Mouse (Mus musculus): ENCODE data around the gene Hoxa5. TPM values are rescaled to one million over a fixed set of nuclear protein-coding genes. Genes with fewer than 3 reads are reported as not detected.

Gene Hoxa5
- polyA plus RNA-seq, 1 experiment, result 0.06 TPM

DNA sequence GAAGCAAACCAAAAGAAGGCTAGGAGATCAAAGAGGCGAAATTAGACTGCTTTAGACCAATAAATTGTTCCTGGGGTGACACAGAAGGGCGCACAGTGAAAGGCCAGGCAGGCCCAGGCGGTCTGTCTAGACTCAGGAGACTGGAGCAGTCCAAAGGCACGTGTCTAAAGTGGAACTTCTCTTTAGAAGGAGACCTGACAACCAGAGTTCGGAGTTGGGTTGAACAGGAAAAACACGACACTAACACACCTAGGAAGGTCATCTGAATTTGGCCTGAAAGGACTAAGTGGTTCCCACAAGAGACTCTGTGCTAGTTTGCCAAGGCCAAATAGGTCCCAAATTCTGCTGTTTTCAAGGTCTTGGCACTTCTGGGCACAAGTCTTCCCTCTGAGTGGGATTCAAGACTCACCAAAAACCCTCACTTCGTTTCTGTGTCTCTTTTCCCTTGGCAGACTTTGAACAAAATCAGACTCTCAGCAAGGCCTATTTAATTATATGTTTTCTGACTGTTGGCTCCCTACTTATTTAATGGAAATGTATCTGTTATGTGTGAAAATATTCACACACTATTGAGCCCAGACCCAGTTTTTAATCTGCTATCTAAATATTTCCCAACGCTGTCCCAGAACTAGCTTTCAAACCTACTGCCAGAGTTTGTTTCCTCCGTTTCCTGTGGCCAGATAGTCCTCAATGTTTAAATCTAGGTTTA lies 15.0 kb upstream of the Hoxa5 start:
- TF ChIP-seq POLR2A (IDR thresholded peaks at IDR 0.05; ENCODE audit: control insufficient read depth, low read depth, low read length) (no peak), CTCF (IDR thresholded peaks at IDR 0.05; ENCODE audit: control insufficient read depth, insufficient read depth, insufficient replicate concordance, low read depth, low read length) (no peak)
- no peak overlapping the region for H3K27ac ChIP-seq (ENCODE audit: control insufficient read depth, insufficient read depth, low read depth, low read length)
- peaks cover 11% of the 10 kb centered on the region for H3K27me3 ChIP-seq (ENCODE audit: control insufficient read depth, insufficient read depth, low read length)
- H3K36me3 ChIP-seq (ENCODE audit: control insufficient read depth, insufficient read depth, low read length), result no peaks in the 10 kb centered on the region
- peaks cover 36% of the 10 kb centered on the region for H3K4me1 ChIP-seq (ENCODE audit: control insufficient read depth, insufficient read depth, low read length)
- no peak overlapping the region for H3K4me3 ChIP-seq (ENCODE audit: control insufficient read depth, low read depth, low read length)

DNA sequence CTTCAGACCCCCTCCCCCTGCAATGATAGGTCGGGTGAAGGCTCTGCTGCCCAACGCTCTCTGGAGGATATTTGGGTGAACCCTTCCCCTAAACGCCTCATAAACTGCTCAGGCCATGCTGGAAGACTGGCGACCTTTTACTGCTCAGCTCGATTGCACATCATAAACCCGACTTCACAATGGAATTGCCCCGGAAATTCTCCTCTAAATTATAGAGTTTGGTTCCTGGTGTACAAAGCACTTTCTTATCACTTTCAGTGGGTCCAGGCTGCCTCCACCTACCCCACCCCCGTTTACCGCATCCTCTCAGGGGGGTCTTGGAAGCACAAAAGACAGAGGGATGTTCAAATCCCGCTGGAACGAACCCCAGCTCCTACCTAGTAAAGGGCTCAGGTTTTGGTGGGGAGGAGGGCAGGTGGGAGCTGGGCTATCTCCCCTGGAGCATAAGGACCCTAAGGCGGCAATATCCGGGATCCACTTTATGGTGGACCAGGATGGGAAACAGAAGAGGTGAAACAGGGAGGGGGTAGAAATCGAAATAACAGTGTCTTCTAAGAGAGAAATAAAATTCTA lies 14.3 kb upstream of the Hoxa5 start:
- H3K27me3 ChIP-seq (ENCODE audit: control insufficient read depth, insufficient read depth, low read length), result peaks cover 9% of the 10 kb centered on the region
- TF ChIP-seq POLR2A (IDR thresholded peaks at IDR 0.05; ENCODE audit: control insufficient read depth, low read depth, low read length) (no peak), CTCF (IDR thresholded peaks at IDR 0.05; ENCODE audit: control insufficient read depth, insufficient read depth, insufficient replicate concordance, low read depth, low read length) (no peak)
- peaks cover 36% of the 10 kb centered on the region for H3K4me1 ChIP-seq (ENCODE audit: control insufficient read depth, insufficient read depth, low read length)
- no peak overlapping the region for H3K4me3 ChIP-seq (ENCODE audit: control insufficient read depth, low read depth, low read length)
- no peak overlapping the region for H3K27ac ChIP-seq (ENCODE audit: control insufficient read depth, insufficient read depth, low read depth, low read length)
- no peaks in the 10 kb centered on the region for H3K36me3 ChIP-seq (ENCODE audit: control insufficient read depth, insufficient read depth, low read length)

DNA sequence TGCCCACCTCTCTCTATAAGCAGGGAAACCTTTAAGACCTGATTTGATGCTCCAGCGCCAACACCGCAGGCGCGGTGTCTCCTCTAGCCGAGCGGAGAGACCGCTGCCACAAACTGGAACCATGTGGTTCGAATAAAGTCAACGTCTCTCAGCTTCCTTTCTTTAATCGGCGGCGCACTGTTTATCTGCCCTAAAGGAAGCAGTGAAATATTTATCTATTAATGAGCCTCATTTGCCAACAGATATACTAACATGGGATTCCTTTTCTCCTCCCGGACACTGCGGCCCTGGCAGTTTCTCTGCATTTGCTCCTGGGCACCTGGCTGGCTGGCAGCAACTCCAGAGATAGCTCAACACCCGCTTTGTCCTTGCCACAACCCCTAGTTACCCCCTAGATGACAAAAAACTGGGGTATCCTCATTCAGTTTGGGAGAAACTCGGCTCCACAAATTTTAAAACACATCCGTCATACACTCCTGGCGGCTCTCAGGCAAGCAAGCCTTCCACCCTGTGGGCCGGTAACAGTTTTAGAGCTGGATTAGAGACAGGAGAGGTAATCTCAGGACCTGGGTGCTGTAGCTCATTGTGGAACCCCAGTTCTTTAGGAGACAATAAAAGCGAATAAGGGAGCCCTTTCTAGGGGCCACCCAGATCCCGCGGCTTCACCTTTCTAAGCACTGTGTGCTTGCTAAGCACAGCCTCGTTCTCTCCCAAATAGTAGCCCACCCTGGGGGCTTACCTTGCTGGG lies 13.7 kb upstream of the Hoxa5 start:
- Histone ChIP-seq H3K4me3 (ENCODE audit: control insufficient read depth, low read depth, low read length) (peak overlapping the region; percentile 49; the same call in 1 of the 2 replicates), H3K36me3 (ENCODE audit: control insufficient read depth, insufficient read depth, low read length) (no peaks in the 10 kb centered on the region), H3K27me3 (ENCODE audit: control insufficient read depth, insufficient read depth, low read length) (peaks cover 9% of the 10 kb centered on the region), H3K4me1 (ENCODE audit: control insufficient read depth, insufficient read depth, low read length) (peaks cover 36% of the 10 kb centered on the region), H3K27ac (ENCODE audit: control insufficient read depth, insufficient read depth, low read depth, low read length) (no peak overlapping the region)
- TF ChIP-seq CTCF (IDR thresholded peaks at IDR 0.05; ENCODE audit: control insufficient read depth, insufficient read depth, insufficient replicate concordance, low read depth, low read length) (no peak), POLR2A (IDR thresholded peaks at IDR 0.05; ENCODE audit: control insufficient read depth, low read depth, low read length) (no peak)

DNA sequence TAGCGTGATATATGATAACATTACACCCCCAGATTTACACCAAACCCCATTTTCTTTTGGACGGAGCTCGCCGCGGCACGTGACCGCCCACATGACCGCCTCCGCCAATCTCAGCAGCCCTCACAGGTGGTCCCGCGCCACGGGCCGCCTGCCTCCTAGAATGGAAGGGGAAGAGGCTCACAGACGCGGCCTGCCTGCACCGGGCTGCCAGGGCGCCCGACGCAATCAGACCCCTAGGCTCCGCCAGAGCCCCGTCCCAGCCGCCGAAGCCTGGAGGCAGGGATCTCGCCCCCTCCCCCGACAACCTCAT lies 13.0 kb upstream of the Hoxa5 start:
- Histone ChIP-seq H3K27me3 (ENCODE audit: control insufficient read depth, insufficient read depth, low read length) (peaks cover 12% of the 10 kb centered on the region), H3K27ac (ENCODE audit: control insufficient read depth, insufficient read depth, low read depth, low read length) (no peak overlapping the region), H3K36me3 (ENCODE audit: control insufficient read depth, insufficient read depth, low read length) (no peaks in the 10 kb centered on the region), H3K4me1 (ENCODE audit: control insufficient read depth, insufficient read depth, low read length) (peaks cover 38% of the 10 kb centered on the region), H3K4me3 (ENCODE audit: control insufficient read depth, low read depth, low read length) (peak overlapping the region; percentile 49)
- no peak for TF ChIP-seq POLR2A (IDR thresholded peaks at IDR 0.05; ENCODE audit: control insufficient read depth, low read depth, low read length)
- no peak for TF ChIP-seq CTCF (IDR thresholded peaks at IDR 0.05; ENCODE audit: control insufficient read depth, insufficient read depth, insufficient replicate concordance, low read depth, low read length)

DNA sequence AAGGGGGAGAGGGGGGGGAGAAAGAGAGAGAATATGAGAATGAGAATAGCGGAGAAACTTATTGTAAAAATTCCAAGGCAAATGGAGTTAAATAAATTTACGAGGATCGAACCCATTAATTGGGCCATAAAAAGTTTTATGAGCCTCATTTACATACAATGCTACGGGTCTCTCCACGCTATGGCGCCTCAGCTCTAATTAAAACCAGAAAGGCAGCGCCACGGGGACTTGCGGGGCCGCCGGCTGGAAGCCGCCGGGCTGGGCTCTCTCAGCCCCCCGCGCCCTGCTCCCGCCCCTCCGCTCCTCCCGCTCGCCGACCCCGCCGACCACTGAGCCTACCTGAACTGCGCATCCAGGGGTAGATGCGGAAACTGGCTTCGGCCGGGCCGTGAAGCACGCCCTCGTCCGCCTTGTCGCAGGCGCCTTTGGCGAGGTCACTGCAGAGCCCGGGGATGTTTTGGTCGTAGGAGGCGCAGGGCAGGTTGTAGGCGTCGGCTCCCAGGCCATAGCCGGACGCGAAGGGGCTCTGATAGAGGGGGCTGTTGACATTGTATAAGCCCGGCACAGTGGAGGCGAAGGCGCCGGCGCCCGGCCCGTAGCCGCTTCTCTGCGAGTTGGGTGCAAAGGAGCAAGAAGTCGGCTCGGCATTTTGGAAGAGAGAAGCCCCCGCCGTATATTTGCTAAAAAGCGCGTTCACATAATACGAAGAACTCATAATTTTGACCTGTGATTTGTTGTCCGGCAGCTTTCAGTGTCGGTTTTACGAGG lies 12.5 kb upstream of the Hoxa5 start:
- peaks cover 12% of the 10 kb centered on the region for H3K27me3 ChIP-seq (ENCODE audit: control insufficient read depth, insufficient read depth, low read length)
- no peaks in the 10 kb centered on the region for H3K36me3 ChIP-seq (ENCODE audit: control insufficient read depth, insufficient read depth, low read length)
- H3K4me1 ChIP-seq (ENCODE audit: control insufficient read depth, insufficient read depth, low read length), result peaks cover 33% of the 10 kb centered on the region
- TF ChIP-seq POLR2A (IDR thresholded peaks at IDR 0.05; ENCODE audit: control insufficient read depth, low read depth, low read length) (no peak), CTCF (IDR thresholded peaks at IDR 0.05; ENCODE audit: control insufficient read depth, insufficient read depth, insufficient replicate concordance, low read depth, low read length) (no peak)
- H3K27ac ChIP-seq (ENCODE audit: control insufficient read depth, insufficient read depth, low read depth, low read length), result no peak overlapping the region
- peak overlapping the region; percentile 49 for H3K4me3 ChIP-seq (ENCODE audit: control insufficient read depth, low read depth, low read length)

DNA sequence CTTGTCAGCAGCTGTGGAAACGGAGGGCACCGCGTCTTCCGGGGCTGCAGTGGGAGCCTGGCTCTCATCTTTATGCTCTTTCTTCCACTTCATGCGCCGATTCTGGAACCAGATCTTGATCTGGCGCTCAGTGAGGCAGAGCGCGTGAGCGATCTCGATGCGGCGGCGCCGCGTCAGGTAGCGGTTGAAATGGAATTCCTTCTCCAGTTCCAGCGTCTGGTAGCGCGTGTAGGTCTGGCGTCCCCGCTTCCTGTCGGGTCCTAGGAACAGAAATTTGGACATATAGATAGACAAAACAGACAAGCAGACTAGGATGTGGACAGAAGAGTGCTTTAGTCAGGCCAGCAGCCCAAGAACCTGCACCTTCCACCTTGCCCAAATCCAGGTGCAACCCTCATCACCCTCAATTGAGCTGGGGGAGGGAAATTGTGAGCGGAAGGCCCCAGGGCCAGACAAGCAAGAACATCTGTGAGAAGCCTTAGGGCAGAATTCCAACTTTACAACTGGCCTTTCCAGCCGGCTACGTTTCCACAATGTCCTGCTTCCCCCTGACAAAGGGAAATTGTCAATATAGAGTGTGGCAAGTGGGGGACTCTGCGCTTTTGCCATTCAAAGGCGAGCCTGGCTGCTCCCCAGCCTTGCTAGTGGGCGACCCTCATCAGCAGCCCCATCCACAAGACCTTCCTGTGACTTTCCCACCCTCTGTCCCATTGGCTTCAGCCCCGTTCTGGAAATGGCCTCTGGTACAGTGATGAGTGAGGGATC lies 11.6 kb upstream of the Hoxa5 start:
- no peak overlapping the region for H3K27ac ChIP-seq (ENCODE audit: control insufficient read depth, insufficient read depth, low read depth, low read length)
- no peak for TF ChIP-seq CTCF (IDR thresholded peaks at IDR 0.05; ENCODE audit: control insufficient read depth, insufficient read depth, insufficient replicate concordance, low read depth, low read length)
- TF ChIP-seq POLR2A (IDR thresholded peaks at IDR 0.05; ENCODE audit: control insufficient read depth, low read depth, low read length), result no peak
- no peaks in the 10 kb centered on the region for H3K36me3 ChIP-seq (ENCODE audit: control insufficient read depth, insufficient read depth, low read length)
- H3K4me3 ChIP-seq (ENCODE audit: control insufficient read depth, low read depth, low read length), result peak overlapping the region; percentile 66
- H3K4me1 ChIP-seq (ENCODE audit: control insufficient read depth, insufficient read depth, low read length), result peaks cover 26% of the 10 kb centered on the region
- H3K27me3 ChIP-seq (ENCODE audit: control insufficient read depth, insufficient read depth, low read length), result peaks cover 15% of the 10 kb centered on the region

All from testis, adult 2 months (tissue).